Mouse (Mus musculus): ENCODE results near the gene Ccdc14. TPM values are rescaled to one million over a fixed set of nuclear protein-coding genes. Genes with fewer than 3 reads are reported as not detected.
"Not testable (repeated sequence)": the region's sequence is repeated elsewhere in the genome, so short reads cannot be mapped to it uniquely, and the experiment has no call there.

Ccdc14 gene
- polyA plus RNA-seq, 1 experiment from 2014 or later: 8.1 TPM

DNA sequence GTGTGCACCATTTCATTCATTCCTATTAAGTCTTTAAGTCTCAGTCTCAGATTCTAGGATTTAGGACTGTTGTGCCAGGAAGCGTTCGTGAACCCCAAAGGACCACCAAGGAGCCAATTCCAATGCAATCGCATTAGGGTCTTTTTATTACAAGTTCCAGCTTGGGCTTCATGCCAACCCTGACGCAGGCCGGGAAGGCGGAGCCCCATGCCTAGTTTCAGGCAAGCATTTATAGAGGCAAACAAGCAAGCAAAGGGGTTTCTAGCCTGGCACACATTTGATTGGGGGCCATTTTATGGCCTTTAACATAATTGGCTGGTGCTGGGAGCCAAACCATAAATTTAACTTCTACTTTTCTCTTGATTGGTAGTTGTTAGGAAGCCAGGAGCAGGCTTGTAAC lies 16.1 kb upstream of the Ccdc14 start:
- 97% methylated on average over 6 of the region's 6 CpGs for WGBS
- H3K36me3 ChIP-seq: no peaks in the 10 kb centered on the region

DNA sequence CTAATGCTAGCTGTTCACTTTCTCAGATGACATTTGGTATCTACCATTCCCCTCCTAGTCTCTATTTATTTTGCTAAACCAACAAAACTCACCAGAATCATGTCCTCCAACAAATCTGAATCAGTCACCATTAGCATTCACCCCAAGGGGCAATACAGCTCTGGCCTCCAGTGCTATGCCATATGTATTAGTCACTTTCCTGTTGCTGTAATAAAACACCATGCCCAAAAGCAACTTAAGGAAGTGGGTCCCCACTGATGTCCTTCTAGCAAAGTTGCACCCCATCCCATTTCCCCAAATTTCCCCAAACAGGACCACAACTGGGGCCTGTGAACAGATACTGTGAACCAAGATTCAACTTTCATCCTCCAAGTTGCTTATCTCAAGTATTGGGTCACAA lies 8.6 kb upstream of the Ccdc14 start:
- no peak for DNase-seq (ENCODE audit: low spot score)
- no peaks in the 10 kb centered on the region for H3K9me3 ChIP-seq

More for the DNA sequence above, 16.1 kb upstream of the Ccdc14 start:
- H3K9me3 ChIP-seq: no peaks in the 10 kb centered on the region
- no peak for DNase-seq (ENCODE audit: low spot score)
- 0 out of 2 replicates have a peak, but pooled peaks cover 5% of the 10 kb centered on the region for H3K4me1 ChIP-seq (replicated peaks)
- no peak overlapping the region for H3K27ac ChIP-seq
- H3K27me3 ChIP-seq (ENCODE audit: insufficient read depth, poor library complexity, severe bottlenecking): peaks cover 30% of the 10 kb centered on the region
- H3K4me3 ChIP-seq: no peak overlapping the region

DNA sequence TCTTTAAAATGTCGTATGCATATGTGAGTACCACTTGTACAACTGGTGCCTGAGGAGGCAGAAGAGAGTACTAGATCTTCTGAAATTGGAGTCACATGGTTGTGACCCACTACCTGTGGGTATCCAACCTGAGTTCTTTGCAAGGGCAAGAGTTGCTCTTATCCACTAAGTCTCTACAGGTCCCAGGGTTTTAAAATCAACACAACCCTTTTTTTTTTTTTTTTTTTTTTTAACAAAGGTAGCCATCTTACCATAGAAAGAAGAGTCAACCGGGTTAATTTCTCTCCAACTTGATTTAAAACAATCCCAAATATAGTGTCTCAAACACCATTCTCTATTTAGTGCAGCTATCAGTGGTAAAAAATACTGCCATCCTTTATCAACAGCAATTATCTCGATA lies 537 bp upstream of the Ccdc14 start:
- WGBS: 79% methylated on average over 3 of the region's 3 CpGs
- Histone ChIP-seq H3K4me3 (peak overlapping the region; percentile 83), H3K36me3 (no peaks in the 10 kb centered on the region), H3K9me3 (no peaks in the 10 kb centered on the region), H3K27ac (peak overlapping the region; percentile 94; the same call in 1 of the 2 replicates), H3K4me1 (replicated peaks) (peaks cover 14% of the 10 kb centered on the region), H3K27me3 (ENCODE audit: insufficient read depth, poor library complexity, severe bottlenecking) (no peaks in the 10 kb centered on the region)
- no peak for DNase-seq (ENCODE audit: low spot score)

More for the DNA sequence above, 8.6 kb upstream of the Ccdc14 start:
- Histone ChIP-seq H3K27ac (no peak overlapping the region), H3K4me1 (replicated peaks) (0 out of 2 replicates have a peak, but pooled peaks cover 3% of the 10 kb centered on the region), H3K27me3 (ENCODE audit: insufficient read depth, poor library complexity, severe bottlenecking) (no peaks in the 10 kb centered on the region), H3K4me3 (no peak overlapping the region), H3K36me3 (no peaks in the 10 kb centered on the region)

DNA sequence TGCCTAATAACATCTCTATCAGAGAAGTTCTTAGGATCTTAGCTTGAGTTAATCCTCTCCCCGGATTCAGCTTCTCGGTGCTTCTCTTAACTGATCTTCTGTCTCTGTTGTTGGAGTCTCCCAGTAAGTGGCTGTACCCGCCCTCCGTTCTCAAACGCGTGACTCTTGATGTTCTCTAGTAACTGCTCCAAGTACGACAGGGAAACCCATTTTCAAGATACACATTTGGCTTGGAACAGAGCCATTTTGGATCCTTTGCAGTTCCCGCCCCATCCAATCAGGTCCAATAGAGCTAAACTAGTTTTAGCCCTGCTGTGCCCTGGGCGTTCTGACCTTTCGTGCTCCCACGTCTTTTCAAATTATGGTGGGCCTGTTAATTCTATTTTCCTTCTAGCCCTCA lies 740 bp downstream of the Ccdc14 start:
- Histone ChIP-seq H3K27me3 (ENCODE audit: insufficient read depth, poor library complexity, severe bottlenecking) (no peaks in the 10 kb centered on the region), H3K36me3 (peaks cover 8% of the 10 kb centered on the region), H3K4me1 (replicated peaks) (peaks cover 14% of the 10 kb centered on the region), H3K4me3 (peak overlapping the region; percentile 83), H3K27ac (peak overlapping the region; percentile 94), H3K9me3 (no peaks in the 10 kb centered on the region)
- peak; percentile 23 for DNase-seq (ENCODE audit: low spot score)
- WGBS: 9% methylated on average over 11 of the region's 11 CpGs

DNA sequence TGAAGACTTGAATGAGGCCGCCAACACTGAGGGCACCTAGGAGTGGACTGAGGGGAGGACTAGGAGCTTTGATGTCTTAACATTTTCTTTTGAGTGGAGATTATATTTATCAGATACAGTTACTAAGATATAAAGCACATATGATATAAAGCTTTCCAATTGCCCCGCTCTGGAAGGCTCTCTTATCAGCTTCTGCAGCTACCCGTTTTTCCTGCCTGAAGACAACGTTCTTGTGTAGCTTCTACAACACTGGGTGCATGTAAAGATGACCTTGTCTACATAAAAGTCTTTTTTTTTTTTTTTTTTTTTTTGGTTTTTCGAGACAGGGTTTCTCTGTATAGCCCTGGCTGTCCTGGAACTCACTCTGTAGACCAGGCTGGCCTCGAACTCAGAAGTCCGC lies 4.1 kb downstream of the Ccdc14 start:
- 94% methylated on average over 6 of the region's 7 CpGs for whole genome bisulfite sequencing
- peaks cover 14% of the 10 kb centered on the region for H3K4me1 ChIP-seq (replicated peaks)
- H3K36me3 ChIP-seq: peaks cover 39% of the 10 kb centered on the region
- H3K27me3 ChIP-seq (ENCODE audit: insufficient read depth, poor library complexity, severe bottlenecking): no peaks in the 10 kb centered on the region
- no peak overlapping the region for H3K27ac ChIP-seq
- no peaks in the 10 kb centered on the region for H3K9me3 ChIP-seq
- H3K4me3 ChIP-seq: no peak overlapping the region
- DNase-seq (ENCODE audit: low spot score): no peak

DNA sequence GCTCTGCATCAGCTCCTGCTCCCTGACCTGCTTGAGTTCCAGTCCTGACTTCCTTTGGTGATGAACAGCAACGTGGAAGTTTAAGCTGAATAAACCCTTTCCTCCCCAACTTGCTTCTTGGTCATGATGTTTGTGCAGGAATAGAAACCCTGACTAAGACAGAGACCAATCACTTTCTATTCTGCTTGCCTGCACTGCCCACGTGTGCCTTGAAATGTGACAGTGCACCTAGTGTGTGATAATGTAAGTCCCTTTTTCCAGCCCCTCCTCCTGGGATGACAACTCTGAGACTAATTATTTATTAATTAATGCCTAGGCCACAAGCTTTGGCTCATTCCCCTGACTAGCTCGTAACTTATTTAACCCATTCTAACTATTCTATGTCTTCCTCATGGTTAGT lies 8.3 kb downstream of the Ccdc14 start:
- WGBS: 86% methylated on average over 3 of the region's 3 CpGs
- H3K27me3 ChIP-seq (ENCODE audit: insufficient read depth, poor library complexity, severe bottlenecking); H3K27ac ChIP-seq; H3K4me3 ChIP-seq; DNase-seq (ENCODE audit: low spot score); H3K4me1 ChIP-seq (replicated peaks); H3K9me3 ChIP-seq: not testable (repeated sequence)
- peaks cover 52% of the 10 kb centered on the region for H3K36me3 ChIP-seq

DNA sequence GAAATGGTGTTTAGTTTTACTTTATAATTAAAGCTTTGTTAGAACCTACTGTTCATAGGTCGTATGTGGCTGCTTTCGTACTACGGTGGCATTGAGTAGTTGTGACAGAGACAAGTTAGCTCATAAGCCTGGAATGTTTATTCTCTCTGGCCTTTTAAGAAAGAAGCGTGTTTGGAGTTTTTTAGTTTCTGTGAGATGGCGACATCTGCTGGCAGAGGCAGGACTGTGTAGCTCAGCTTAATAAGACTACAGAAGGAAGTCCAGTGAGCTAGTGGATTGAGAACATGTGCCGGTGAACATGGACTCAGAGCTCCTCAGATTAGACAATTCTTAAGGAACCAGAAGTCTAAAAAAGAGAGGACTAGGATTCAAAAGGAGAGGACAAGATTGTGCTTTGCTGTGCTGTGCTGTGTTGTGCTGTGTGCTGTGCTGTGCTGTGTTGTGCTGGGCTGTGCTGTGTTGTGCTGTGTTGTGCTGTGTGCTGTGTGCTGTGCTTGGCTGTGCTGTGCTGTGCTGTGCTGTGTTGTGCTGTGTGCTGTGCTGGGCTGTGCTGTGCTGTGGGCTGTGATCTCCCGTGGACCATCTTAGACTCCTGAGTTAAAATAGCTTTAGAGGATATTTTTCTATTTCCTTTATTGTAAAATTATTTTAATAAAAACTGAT lies 9.9 kb downstream of the Ccdc14 start:
- Histone ChIP-seq H3K27me3 (ENCODE audit: insufficient read depth, poor library complexity, severe bottlenecking) (no peaks in the 10 kb centered on the region), H3K27ac (no peak overlapping the region), H3K4me1 (replicated peaks) (no peaks in the 10 kb centered on the region), H3K9me3 (no peaks in the 10 kb centered on the region), H3K4me3 (no peak overlapping the region), H3K36me3 (peaks cover 68% of the 10 kb centered on the region)
- WGBS: 44% methylated on average over 7 of the region's 7 CpGs
- DNase-seq (ENCODE audit: low spot score): peak; percentile 69

DNA sequence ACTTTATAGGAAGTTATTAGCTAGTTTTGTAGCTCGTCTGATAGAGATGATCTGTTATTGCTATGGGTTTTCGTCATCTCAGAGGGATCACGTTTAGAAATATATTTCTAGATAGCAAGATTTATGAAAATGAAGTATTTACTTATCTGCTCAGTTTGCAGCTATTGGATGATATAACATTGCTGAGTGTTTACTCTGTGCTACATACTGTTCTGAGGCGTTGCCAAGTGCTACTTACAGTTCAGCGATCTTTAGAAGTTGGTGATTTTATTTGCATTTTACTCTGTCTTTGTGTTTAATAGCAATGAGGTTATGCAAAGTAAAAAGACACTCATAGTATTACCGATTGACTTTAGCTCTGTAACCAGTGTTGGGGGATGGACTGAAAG lies 10.4 kb downstream of the Ccdc14 start:
- no peaks in the 10 kb centered on the region for H3K9me3 ChIP-seq
- 89% methylated on average over 6 of the region's 6 CpGs for WGBS
- H3K27me3 ChIP-seq (ENCODE audit: insufficient read depth, poor library complexity, severe bottlenecking): no peaks in the 10 kb centered on the region
- H3K27ac ChIP-seq: no peak overlapping the region
- DNase-seq (ENCODE audit: low spot score): no peak
- H3K4me1 ChIP-seq (replicated peaks): no peaks in the 10 kb centered on the region
- no peak overlapping the region for H3K4me3 ChIP-seq
- peaks cover 68% of the 10 kb centered on the region for H3K36me3 ChIP-seq

DNA sequence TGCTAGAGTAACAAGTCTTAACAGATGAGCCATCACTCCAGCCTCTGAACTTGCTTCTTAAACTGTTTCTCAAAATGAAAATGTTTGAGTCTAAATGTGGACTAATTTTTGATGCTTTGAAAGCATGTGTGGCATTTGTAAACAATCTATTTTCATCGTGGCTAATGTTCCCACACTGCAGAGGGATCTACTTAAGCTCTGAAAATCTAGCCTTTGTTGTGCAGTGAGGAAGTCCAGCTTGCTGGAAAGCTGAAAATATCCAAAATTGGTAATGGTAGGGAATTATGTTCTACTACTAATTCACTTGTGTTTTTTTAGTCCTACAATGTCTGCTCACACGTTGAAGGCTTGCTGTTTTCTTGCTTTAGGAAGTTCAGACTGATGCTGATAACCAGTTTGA lies 15.6 kb downstream of the Ccdc14 start:
- no peak for DNase-seq (ENCODE audit: low spot score)
- Histone ChIP-seq H3K4me1 (replicated peaks) (no peaks in the 10 kb centered on the region), H3K27me3 (ENCODE audit: insufficient read depth, poor library complexity, severe bottlenecking) (no peaks in the 10 kb centered on the region), H3K27ac (no peak overlapping the region), H3K9me3 (no peaks in the 10 kb centered on the region), H3K36me3 (peaks cover 80% of the 10 kb centered on the region), H3K4me3 (no peak overlapping the region)
- WGBS: 93% methylated on average over 2 of the region's 2 CpGs

DNA sequence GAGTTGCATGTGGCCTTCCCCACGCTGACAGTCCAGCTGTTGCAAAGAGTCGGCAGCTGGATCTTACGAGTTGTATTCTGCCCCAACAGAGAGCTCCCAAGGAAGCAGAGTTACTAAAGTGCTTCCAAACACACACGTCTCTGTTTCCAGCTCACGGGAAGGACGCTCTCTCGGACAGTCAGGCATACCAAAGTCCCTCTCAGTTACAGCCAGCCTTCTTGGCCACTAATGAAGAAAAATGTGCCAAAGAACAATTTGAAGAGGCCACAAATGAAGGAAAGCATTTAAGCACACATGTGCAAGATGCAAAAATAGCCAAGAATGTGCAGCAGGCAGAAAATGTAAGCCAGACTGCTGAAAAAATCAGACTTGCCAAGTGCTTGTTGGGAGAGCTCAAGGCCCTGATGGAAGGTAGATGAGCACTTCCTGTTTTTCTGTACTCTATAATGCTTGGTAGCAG lies 16.1 kb downstream of the Ccdc14 start:
- no peak overlapping the region for H3K4me3 ChIP-seq
- no peaks in the 10 kb centered on the region for H3K4me1 ChIP-seq (replicated peaks)
- peaks cover 79% of the 10 kb centered on the region for H3K36me3 ChIP-seq
- WGBS: 90% methylated on average over 7 of the region's 7 CpGs
- no peak overlapping the region for H3K27ac ChIP-seq
- H3K27me3 ChIP-seq (ENCODE audit: insufficient read depth, poor library complexity, severe bottlenecking): no peaks in the 10 kb centered on the region
- no peak for DNase-seq (ENCODE audit: low spot score)
- no peaks in the 10 kb centered on the region for H3K9me3 ChIP-seq

DNA sequence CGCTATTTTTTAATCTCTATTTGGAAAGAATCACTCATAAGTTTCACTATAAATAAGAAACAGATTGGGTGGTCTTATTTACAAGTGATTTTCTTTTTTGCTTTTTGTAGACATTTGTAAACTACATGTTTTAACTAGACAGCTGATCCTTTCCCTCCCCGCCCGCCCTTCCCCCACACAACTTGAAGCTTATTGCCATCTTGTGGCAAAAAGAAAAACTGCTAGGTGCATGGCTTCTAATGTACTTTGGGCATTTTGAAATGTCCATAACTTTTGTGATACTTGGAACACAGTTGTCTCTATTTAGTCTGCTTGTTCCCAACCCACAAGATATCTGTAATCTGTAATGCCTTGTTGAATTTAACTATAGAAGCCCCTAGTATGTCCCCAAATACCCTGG lies 21.1 kb downstream of the Ccdc14 start:
- H3K9me3 ChIP-seq: no peaks in the 10 kb centered on the region
- H3K27ac ChIP-seq: no peak overlapping the region
- no peak for DNase-seq (ENCODE audit: low spot score)
- H3K27me3 ChIP-seq (ENCODE audit: insufficient read depth, poor library complexity, severe bottlenecking): no peaks in the 10 kb centered on the region
- no peak overlapping the region for H3K4me3 ChIP-seq
- no peaks in the 10 kb centered on the region for H3K4me1 ChIP-seq (replicated peaks)
- H3K36me3 ChIP-seq: peaks cover 73% of the 10 kb centered on the region
- WGBS: 88% methylated on average over 3 of the region's 3 CpGs

DNA sequence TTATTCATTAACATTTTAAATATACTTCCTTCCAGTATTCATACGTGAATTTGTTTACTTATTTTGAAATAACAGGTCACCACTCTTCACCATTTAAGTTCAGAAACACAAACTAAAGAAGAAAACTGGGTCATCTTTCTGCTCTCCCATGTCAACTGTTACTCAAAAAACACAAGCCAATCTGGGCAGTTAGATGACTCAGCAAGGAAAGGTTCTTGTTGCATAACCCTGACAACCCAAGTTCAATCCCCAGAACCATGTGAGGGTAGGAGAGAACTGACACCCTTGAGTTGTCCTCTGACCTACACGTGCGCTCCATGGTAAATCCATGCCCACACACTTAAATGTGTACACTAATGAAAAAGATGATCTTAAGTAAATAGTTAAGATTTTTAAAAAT lies 34.7 kb downstream of the Ccdc14 start:
- peaks cover 62% of the 10 kb centered on the region for H3K36me3 ChIP-seq
- no peak overlapping the region for H3K4me3 ChIP-seq
- 97% methylated on average over 3 of the region's 3 CpGs for WGBS
- no peak overlapping the region for H3K27ac ChIP-seq
- no peaks in the 10 kb centered on the region for H3K27me3 ChIP-seq (ENCODE audit: insufficient read depth, poor library complexity, severe bottlenecking)
- H3K4me1 ChIP-seq (replicated peaks): 0 out of 2 replicates have a peak, but pooled peaks cover 6% of the 10 kb centered on the region
- peaks cover 7% of the 10 kb centered on the region; the same call in 1 of the 2 replicates for H3K9me3 ChIP-seq
- no peak for DNase-seq (ENCODE audit: low spot score)

DNA sequence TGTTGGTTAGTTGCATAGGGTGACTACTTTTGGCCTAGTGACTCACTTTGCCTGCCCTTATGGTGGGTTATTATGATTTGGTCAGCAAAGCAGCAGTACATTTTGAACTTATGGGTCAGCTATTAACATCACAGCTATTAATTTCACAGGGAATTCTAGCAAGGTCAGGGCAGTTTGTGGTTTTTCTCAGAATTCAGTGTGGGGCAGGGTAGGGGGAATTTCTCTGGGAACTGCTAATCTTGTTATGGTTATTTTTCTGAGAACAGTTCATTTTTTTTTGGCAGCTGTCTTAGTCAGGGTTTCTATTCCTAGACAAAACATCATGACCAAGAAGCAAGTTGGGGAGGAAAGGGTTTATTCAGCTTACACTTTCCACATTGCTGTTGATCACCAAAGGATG lies 38.2 kb downstream of the Ccdc14 start:
- H3K27ac ChIP-seq; DNase-seq (ENCODE audit: low spot score); H3K27me3 ChIP-seq (ENCODE audit: insufficient read depth, poor library complexity, severe bottlenecking); H3K4me3 ChIP-seq; H3K4me1 ChIP-seq (replicated peaks); H3K9me3 ChIP-seq: not testable (repeated sequence)
- H3K36me3 ChIP-seq: peaks cover 38% of the 10 kb centered on the region

DNA sequence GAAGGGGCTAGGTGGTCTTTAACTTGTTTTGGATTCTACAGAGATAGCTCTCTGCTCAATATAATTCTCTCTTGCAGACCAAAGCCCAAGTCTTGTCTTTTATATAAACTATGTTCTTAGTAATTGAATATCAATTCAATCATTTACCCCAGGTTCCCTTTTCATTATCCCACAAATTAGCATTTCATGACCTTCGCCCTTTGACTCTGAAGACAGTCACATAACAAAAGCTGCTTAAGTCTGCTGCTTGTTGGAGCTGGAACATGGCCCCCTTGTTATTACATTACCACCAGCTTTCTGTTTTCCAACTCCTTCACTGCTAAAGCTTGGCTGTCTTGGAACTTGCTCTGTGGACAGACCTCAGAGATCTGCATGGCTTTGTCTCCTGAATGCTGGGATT lies 39.0 kb downstream of the Ccdc14 start:
- H3K4me1 ChIP-seq (replicated peaks): 0 out of 2 replicates have a peak, but pooled peaks cover 6% of the 10 kb centered on the region
- H3K27ac ChIP-seq: no peak overlapping the region
- H3K36me3 ChIP-seq: peaks cover 31% of the 10 kb centered on the region
- H3K4me3 ChIP-seq: no peak overlapping the region
- no peak for DNase-seq (ENCODE audit: low spot score)
- 79% methylated on average over 1 of the region's 1 CpGs for WGBS
- no peaks in the 10 kb centered on the region for H3K27me3 ChIP-seq (ENCODE audit: insufficient read depth, poor library complexity, severe bottlenecking)
- H3K9me3 ChIP-seq: peaks cover 9% of the 10 kb centered on the region; the same call in 1 of the 2 replicates

All from hindbrain, embryonic 10.5 days (tissue).